Mouse (Mus musculus) intestine, postnatal 0 days (tissue): ENCODE measurements at regions not wholly inside any gene's neighbourhood (a gene's known extent, or its start where the extent isn't known, plus 50 kb on each side); places are given as distances from the start of the nearest gene placed in this dataset.
A peak's percentile ranks its signal among the peaks of the same experiment; 100 is the strongest.

Source experiments
- ATAC-seq: fragments of 200-750 bp; cut with Nextera tagmentation; 2 replicates; pipeline ENCODE4 v1.8.0; 2017; ENCODE audit warnings: mild to moderate bottlenecking, moderate TSS enrichment, moderate library complexity
- H3K27ac ChIP-seq: fragments of 300-500 bp; sonication (generic); 2 replicates; pipeline ENCODE4 v1.5.1; 2014; ENCODE audit warnings: mild to moderate bottlenecking, low read depth, low read length, moderate library complexity
- H3K27me3 ChIP-seq: fragments of 300-500 bp; sonication (generic); replicated peaks from 2 replicates; pipeline ENCODE4 v1.6.1; 2014; ENCODE audit warnings: low read length, mixed read lengths; ENCODE audit not compliant: control insufficient read depth, insufficient read depth
- H3K36me3 ChIP-seq: fragments of 300-500 bp; sonication (generic); 2 replicates; pipeline ENCODE4 v1.6.1; 2014; ENCODE audit warnings: mild to moderate bottlenecking, moderate library complexity; ENCODE audit not compliant: control insufficient read depth, insufficient read depth
- H3K4me1 ChIP-seq: fragments of 300-500 bp; sonication (generic); replicated peaks from 2 replicates; pipeline ENCODE4 v1.6.1; 2014; ENCODE audit warnings: antibody characterized with exemption, low read length, mixed read lengths; ENCODE audit not compliant: control insufficient read depth, insufficient read depth
- H3K4me2 ChIP-seq: fragments of 300-500 bp; sonication (generic); replicated peaks from 2 replicates; pipeline ENCODE4 v1.6.1; 2014; ENCODE audit warnings: low read depth, mild to moderate bottlenecking, moderate library complexity
- H3K4me3 ChIP-seq: fragments of 300-500 bp; sonication (generic); 2 replicates; pipeline ENCODE4 v1.5.1; 2014; ENCODE audit warnings: low read depth, low read length
- H3K9ac ChIP-seq: fragments of 300-500 bp; sonication (generic); 2 replicates; pipeline ENCODE4 v1.6.1; 2014; ENCODE audit warnings: mild to moderate bottlenecking, low read depth, low read length
- H3K9me3 ChIP-seq: fragments of 300-500 bp; sonication (generic); 2 replicates; pipeline ENCODE4 v1.6.1; 2016; ENCODE audit warnings: mixed run types; ENCODE audit not compliant: control insufficient read depth
- CTCF ChIP-seq: sonication (generic); IDR thresholded peaks from 2 replicates; pipeline ENCODE4 v1.5.1; 2016; ENCODE audit warnings: low read depth, mild to moderate bottlenecking, control low read depth, antibody characterized with exemption, moderate library complexity
- WGBS: fragments of 180-500 bp; shearing (Covaris S2); extraction: QIAGEN DNeasy Blood & Tissue Kit; methylation state at CpG from one replicate; pipeline ENCODE4 v1.1.7; 2014; 5-methylcytosine and 5-hydroxymethylcytosine counted together

- H3K4me3 ChIP-seq, result no peak overlapping the region
Measured at GRCm38 (mm10) chr8:12041662-12042061, 201.4 kb downstream of the Tex29 start.

GRCm38 (mm10) chr8:12050841-12051240, 210.6 kb downstream of the Tex29 start:
- Histone ChIP-seq H3K4me2 (no peak overlapping the region), H3K4me3 (no peak overlapping the region), H3K4me1 (no peaks in the 10 kb centered on the region), H3K36me3 (no peaks in the 10 kb centered on the region), H3K9me3 (no peaks in the 10 kb centered on the region), H3K27me3 (no peaks in the 10 kb centered on the region), H3K27ac (no peak overlapping the region), H3K9ac (no peak overlapping the region)
- ATAC-seq, result no peak
- WGBS, result 68% methylated on average over 5 of the region's 5 CpGs
- TF ChIP-seq CTCF, result no peak

More at GRCm38 (mm10) chr8:12041662-12042061, 201.4 kb downstream of the Tex29 start:
- H3K27me3 ChIP-seq, result 0 out of 2 replicates have a peak, but pooled peaks cover 6% of the 10 kb centered on the region
- H3K9ac ChIP-seq, result no peak overlapping the region
- 0 out of 2 replicates have a peak, but pooled peaks cover 3% of the 10 kb centered on the region for H3K4me1 ChIP-seq
- no peak for TF ChIP-seq CTCF
- no peak overlapping the region for H3K27ac ChIP-seq
- H3K4me2 ChIP-seq, result peak overlapping the region; percentile 43
- peak; percentile 75 for ATAC-seq
- 29% methylated on average over 6 of the region's 6 CpGs for WGBS
- no peaks in the 10 kb centered on the region for H3K36me3 ChIP-seq
- H3K9me3 ChIP-seq, result no peaks in the 10 kb centered on the region

- no peak overlapping the region for H3K27ac ChIP-seq
- no peaks in the 10 kb centered on the region for H3K36me3 ChIP-seq
- H3K4me1 ChIP-seq, result no peaks in the 10 kb centered on the region
- no peaks in the 10 kb centered on the region for H3K27me3 ChIP-seq
- ATAC-seq, result no peak
- H3K9ac ChIP-seq, result no peak overlapping the region
- no peak for TF ChIP-seq CTCF
- 56% methylated on average over 12 of the region's 12 CpGs for WGBS
- no peaks in the 10 kb centered on the region for H3K9me3 ChIP-seq
- no peak overlapping the region for H3K4me3 ChIP-seq
- no peak overlapping the region for H3K4me2 ChIP-seq
Measured at GRCm38 (mm10) chr8:12051357-12051756, 211.1 kb downstream of the Tex29 start.

- Histone ChIP-seq H3K9ac (no peak overlapping the region), H3K36me3 (no peaks in the 10 kb centered on the region), H3K9me3 (no peaks in the 10 kb centered on the region), H3K27ac (no peak overlapping the region), H3K27me3 (0 out of 2 replicates have a peak, but pooled peaks cover 2% of the 10 kb centered on the region), H3K4me3 (no peak overlapping the region), H3K4me2 (no peak overlapping the region), H3K4me1 (no peaks in the 10 kb centered on the region)
- ATAC-seq, result no peak
- 92% methylated on average over 9 of the region's 9 CpGs for WGBS
- TF ChIP-seq CTCF, result no peak
Measured at GRCm38 (mm10) chr8:12055931-12056330, 215.7 kb downstream of the Tex29 start.

GRCm38 (mm10) chr8:12061237-12061636, 217.4 kb upstream of the A230072I06Rik start:
- no peak overlapping the region for H3K27ac ChIP-seq
- no peaks in the 10 kb centered on the region for H3K9me3 ChIP-seq
- TF ChIP-seq CTCF, result no peak
- no peaks in the 10 kb centered on the region for H3K36me3 ChIP-seq
- no peak overlapping the region for H3K4me3 ChIP-seq
- H3K9ac ChIP-seq, result no peak overlapping the region
- WGBS, result 68% methylated on average over 13 of the region's 13 CpGs
- H3K4me2 ChIP-seq, result no peak overlapping the region
- ATAC-seq, result no peak
- H3K4me1 ChIP-seq, result no peaks in the 10 kb centered on the region
- H3K27me3 ChIP-seq, result 0 out of 2 replicates have a peak, but pooled peaks cover 2% of the 10 kb centered on the region

- H3K4me2 ChIP-seq, result no peak overlapping the region
- H3K9ac ChIP-seq, result no peak overlapping the region
- ATAC-seq, result no peak
- H3K27me3 ChIP-seq, result no peaks in the 10 kb centered on the region
- no peak overlapping the region for H3K27ac ChIP-seq
- 70% methylated on average over 8 of the region's 8 CpGs for WGBS
- no peaks in the 10 kb centered on the region for H3K9me3 ChIP-seq
- no peak overlapping the region for H3K4me3 ChIP-seq
- H3K36me3 ChIP-seq, result no peaks in the 10 kb centered on the region
- H3K4me1 ChIP-seq, result no peaks in the 10 kb centered on the region
- TF ChIP-seq CTCF, result no peak
Measured at GRCm38 (mm10) chr8:12062710-12063109, 215.9 kb upstream of the A230072I06Rik start.

- no peak for ATAC-seq
- Histone ChIP-seq H3K36me3 (no peaks in the 10 kb centered on the region), H3K4me3 (no peak overlapping the region), H3K9ac (no peak overlapping the region), H3K27ac (no peak overlapping the region), H3K27me3 (no peaks in the 10 kb centered on the region), H3K9me3 (no peaks in the 10 kb centered on the region), H3K4me2 (no peak overlapping the region), H3K4me1 (no peaks in the 10 kb centered on the region)
- 88% methylated on average over 7 of the region's 7 CpGs for WGBS
- TF ChIP-seq CTCF, result no peak
Measured at GRCm38 (mm10) chr8:12064664-12065063, 214.0 kb upstream of the A230072I06Rik start.
